Mouse (Mus musculus): ENCODE data around the gene Fcgrt.
A peak's percentile ranks its signal among the peaks of the same experiment; 100 is the strongest.

Gene Fcgrt

DNA sequence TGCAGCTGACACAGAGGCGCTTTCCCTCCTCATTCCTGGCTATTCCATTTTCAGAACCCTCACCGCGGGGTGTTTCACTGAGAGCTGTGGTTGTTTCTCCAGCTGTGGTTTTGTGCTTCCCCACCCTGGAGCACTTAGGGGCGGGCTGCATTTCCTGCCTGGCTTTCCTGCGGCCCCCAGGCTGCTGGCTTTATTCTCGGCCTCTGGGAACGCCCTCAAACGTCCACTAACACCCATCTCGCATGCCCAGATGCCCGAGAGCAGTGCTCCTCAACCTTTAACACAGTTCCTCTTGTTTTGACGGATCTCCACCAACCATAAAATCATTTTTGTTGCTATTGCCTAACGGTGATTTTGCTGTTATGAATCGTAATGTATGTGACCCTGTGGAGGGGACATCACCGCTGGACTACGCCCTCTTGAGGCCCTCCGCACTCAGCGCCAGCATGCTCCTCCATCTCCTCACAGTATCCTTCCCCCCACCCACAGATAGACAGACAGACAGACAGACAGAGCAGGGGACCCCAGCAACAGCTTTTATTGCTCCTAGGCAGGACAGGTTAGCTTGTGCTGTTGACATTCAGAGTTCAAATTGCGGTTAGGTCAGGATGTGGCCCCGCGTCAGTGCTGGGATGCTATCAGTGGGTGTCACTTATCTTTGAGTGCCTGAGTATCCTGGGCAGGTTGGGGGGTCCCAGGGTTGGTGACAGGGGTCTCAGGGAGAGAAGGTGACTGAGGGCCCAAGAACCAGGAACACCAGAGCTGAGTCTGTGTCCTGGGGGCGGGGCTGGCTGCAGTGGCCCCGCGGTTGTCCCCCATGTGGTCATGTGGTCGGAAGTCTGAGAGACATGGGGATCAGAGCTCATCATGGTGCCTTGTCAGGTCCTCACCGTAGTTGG lies 21.0 kb downstream of the Fcgrt start:
- DNase-seq, result no peak

DNA sequence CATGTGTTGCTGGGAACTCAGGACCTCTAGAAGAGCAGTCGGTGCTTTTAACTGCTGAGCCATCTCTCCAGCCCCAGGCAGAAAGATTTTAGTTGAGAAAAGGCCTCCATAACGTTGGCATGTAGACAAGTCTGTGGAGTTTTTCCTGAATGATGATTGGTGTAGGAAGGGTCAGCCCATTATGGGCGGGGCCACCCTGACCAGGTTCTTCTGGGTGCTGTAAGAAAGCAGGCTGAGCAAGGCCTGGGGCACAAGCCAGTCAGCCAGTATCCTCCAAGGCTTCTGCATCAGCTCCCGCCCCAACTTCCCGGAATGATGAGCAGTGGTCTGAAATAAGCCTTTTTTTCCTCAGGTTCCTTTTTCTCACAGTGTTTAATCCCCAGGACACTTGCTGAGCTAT lies 22.6 kb downstream of the Fcgrt start:
- DNase-seq, result no peak

DNA sequence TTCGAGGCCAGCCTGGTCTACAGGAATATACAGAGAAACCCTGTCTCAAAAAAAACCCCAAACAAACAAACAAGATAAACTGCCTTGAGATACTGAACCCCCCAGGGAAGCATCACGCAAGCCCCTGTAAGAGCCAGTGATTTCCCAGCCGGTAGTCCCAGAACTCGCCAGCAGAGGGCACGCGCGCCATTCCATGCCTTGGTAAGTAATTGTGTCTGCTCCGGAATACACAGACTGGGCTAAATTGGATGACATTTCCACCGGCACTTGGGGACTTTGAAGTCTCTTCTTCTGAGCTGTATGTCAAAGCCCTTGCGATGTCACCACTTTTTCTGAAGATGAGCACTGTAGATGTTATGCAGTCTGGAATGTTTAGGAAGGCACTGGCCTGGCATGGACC lies 23.8 kb downstream of the Fcgrt start:
- peak; percentile 90 for DNase-seq

DNA sequence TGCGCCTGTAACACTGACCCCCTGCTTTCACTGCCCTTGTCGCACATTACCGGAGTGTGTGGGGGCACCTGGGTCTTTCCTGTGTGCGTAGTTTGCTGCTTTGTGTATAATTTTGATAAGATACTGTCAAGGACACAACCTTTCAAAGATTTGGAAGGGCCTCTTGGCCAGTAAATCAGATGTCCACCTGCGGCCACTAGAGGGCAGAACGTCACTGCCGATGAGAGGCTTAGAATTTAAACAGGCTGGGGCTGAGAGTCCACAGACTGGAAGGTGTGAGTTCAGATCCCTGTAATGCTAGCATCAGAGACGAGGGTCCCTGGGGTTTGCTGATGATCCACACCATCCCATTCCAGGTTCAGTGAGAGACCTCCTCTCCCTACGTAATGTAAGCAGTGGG lies 25.1 kb downstream of the Fcgrt start:
- DNase-seq, result peak; percentile 75

DNA sequence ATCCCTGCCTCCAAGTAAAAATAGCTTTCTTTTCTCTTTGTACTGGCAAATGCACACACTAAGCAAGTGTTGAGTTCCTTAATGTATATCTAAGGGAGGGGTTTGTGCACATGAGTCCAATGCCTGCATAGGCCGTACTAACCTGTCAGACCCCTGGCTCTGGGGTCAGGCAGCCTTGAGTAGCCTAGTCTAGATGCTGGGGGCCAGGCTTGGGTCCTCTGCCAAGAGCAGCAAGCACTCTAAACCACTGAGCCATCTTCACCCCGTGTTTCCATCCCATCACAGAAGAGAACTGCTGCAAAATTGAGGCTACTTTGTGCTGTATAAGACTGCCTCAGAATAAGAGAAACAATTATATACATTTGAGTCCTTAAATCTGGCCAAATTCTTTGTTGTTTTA lies 25.8 kb downstream of the Fcgrt start:
- no peak for DNase-seq

DNA sequence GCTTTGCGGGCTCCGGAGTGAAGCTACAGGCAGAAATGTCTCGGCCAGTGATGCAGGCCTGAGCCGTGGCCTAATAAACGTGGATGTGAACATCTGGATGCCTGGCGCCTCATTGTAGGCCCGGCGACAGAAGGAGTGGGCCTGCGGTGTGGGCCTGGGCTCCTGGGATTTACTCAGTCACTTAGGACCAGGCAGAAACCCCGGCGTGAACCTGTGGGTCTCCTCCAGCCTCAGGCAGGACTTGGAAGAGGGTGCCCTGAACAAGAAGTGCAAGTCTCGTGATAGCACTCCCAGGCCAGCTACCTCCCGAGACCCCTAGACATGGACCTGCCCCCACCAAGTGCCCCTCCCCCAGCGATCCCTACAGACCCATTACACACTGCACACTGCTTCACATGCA lies 26.3 kb downstream of the Fcgrt start:
- no peak for DNase-seq

DNA sequence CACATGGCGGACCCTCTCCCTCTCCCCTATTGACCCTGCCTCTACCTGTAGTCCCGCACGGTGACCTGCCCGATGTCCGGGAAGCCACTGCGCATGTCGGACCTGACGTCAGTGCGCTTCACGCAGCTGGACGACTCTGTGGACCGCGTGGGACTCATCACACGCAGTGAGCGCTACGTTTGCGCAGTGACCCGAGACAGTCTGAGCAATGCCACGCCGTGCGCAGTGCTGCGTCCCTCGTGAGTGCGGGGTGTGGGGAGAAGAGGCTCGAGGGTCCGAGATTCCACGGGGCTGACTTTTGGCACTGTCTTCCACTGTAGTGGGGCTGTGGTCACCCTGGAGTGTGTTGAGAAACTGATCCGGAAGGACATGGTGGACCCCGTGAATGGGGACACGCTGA lies 27.1 kb downstream of the Fcgrt start:
- no peak for DNase-seq

DNA sequence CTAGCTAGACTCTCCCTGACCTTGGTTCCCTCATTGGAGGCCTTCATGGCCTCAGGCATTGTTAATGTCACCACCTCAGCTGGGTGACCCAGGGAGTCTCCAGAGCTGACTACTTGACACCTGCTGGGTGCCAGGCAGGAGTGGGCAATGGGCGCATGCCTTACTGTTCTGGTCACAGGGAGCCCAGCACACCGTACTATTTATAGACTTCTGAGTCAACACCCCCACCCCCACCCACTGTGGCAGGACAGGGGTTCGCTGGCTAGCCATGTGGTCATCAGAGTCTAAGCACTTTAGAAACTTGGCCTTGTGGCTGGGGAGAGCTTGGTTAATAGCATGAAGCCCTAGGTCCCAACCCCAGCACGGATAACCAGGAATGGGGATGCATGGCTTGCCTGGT lies 28.2 kb downstream of the Fcgrt start:
- DNase-seq, result no peak

DNA sequence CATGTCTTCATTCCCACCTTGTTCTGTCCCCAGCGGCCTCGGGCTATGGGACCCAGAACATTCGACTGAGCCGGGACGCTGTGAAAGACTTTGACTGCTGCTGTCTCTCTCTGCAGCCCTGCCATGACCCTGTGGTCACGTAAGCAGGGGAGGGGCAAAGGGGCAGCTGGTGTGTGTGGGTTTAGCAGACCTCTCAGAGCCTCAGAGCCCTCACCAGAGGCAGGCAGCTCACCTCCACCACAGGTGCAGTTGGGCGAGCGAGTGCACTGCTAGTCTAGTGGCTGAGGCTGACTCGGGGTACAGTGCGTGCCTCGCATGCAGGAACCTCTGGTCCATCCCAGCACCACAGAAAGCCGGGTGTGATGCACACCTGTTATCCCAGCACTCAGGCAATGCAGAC lies 29.7 kb downstream of the Fcgrt start:
- no peak for DNase-seq

DNA sequence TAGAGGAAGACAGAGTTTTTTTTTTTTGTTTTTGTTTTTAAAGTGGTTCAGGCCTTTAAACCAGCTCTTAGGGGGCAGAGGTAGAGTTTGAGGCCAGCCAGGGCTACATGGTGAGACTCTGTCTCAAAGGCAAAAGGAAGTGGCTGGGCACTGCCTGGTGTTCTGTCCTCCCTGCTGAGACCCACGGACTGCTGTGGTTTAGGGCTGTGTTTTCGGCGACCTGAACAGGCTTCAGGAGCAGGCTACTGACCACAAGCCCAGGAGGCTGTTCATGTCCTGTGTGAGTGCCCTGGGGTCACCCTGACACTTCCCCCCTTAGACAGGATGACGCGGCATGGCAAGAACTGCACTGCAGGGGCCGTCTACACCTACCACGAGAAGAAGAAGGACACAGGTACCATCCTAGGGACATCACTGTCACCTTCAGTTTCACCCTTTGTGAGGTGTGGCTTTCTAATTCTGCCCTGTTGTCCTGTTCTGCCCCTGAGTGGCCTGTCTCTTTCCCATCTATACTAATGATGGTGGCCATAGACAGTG lies 30.4 kb downstream of the Fcgrt start:
- DNase-seq, result no peak

DNA sequence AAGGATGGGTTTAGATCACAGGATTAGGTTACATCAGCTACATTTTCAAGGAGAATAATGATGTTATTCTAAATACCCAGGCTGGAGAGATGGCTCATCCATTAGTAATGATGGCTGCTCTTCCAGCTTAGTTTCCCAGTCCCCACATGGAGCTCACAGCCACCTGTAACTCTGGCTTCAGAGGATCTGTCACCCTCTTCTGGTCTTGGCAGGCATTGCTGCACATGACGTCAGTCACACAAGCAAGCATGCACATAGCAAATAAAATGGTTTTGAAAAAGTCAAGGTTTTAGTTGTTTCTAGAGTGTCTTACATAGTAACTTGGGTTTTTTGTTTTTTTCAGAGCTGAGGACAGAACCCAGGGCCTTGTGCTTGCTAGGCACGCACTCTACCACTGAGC lies 31.4 kb downstream of the Fcgrt start:
- peak; percentile 42 for DNase-seq

DNA sequence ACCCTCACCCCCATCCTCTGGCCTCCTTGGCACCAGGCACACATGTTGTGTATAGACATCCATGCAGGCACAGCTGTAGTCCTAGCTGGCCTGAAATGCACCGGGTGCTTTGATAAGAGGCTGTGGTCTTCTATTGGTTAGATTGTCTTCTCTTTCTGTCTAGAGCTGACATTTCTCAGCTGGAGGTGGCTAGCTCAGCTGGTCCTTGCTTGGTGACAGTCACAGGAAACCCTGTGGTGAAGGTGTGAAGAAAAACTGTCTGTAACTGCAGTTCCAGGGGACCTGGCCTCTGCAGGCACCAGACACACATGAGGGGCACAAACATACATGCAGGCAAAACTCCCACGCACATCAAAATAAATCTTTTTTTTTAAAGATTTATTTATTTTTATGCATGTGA lies 34.0 kb downstream of the Fcgrt start:
- no peak for DNase-seq

DNA sequence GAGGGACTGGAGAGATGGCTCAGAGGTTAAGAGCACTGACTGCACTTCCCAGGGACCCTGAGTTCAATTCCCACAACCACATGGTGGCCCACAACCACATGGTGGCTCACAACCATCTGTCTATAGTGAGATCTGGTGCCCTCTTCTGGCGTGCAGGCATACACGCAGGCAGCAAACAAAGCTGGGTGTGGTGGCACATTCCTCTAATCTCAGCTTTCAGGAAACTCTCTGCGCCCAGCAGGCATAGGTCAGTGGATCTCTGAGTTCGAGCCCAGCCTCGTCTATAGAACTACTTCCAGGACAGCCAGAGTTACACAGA lies 35.7 kb downstream of the Fcgrt start:
- DNase-seq, result peak; percentile 71

DNA sequence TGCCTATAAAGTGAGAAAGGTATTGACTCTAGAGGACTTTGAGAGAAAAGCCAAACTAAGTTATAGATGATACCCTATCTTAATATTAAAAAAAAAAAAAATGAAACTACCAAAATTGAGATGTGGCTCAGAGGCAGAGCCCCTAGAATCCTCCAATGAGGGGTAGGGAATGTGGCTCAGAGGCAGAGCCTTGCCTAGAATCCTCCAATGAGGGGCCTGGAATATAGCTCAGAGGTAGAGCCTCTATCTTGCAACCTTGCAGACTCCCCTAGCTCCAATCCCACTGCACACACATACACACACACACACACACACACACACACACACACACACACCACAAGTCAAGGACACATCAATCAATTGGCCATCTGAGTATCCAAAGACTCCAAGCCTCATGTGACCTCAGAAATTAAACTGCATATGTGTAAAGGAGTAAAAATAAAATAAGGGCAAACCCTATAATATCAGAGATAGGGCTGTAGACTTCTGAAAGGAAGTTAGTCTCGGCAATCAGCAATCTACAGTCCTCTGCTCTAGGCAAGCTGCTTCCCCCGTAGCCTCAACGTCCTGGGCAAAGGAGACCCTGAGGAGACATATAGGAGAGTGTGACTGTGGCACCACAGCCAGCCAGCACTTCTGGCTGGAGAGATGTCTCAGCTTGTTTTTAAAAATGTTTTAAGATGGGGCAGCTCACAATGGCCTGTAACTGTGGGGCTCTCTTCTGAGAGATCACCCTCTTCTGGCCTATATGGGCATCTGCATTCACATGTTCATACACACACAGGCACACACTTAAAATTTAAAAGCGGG lies 36.3 kb downstream of the Fcgrt start:
- DNase-seq, result no peak

DNA sequence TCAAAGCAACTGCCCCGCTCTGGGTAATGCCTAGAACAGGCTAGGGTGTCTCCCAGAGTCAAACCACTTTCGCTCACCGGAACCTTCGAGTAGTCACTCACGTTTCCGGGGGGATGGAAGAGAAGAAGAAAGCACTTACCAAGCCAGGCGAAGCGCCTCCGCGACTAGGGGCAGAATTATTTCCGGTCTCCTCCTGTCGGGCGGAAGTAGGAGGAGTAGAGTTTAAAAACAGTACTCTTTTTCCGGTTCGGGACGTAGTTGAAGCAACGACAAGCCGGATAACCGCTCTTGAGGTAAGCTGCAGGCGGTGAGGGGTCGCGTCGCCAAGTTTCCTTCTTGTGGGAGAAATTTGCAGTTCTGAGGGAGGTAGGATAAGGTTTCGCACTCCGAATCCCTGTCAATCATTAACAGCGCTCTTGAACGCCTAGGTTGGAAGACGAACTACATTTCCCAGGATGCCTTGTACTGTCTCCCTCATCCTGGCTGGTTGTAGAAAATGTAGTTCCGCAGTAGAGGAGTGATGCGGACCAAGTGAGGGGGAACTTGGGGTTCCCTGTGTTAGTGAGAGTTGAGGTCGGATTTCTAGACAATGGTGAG lies 41.3 kb downstream of the Fcgrt start, which contains the start of the genes Nosip and Prrg2:
Nosip (plus strand) TSS at position 191 of the 597 bp plus-strand sequence.
Prrg2 (minus strand) TSS at position 439 of the 597 bp plus-strand sequence.
- DNase-seq, result peak; percentile 99

DNA sequence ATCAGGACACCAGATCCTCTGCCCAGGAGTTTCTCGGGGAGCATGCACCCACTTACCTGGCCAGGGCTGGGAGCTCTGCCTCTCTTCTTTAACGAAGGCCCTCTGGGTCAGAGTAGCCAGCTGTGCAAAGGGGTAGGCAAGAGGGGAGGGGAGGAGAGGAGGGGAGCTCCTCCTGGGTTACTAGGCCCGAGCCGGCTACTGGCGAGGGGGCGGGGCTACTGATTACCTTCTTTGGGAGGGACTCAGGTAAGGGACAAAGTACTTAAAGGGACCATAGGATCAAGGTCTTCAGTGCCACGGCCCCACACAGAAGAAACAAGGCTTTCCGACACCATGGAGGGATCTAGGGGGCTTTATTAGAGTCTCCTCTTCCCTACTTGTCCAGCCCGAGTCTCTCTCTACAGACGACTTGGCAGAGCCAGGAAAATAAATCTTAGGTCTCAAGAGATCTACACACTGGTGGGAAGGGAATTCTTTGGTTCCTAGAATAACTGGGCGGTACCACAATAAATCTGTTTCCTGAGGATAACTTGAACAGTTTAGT lies 42.0 kb downstream of the Fcgrt start:
- DNase-seq, result no peak

DNA sequence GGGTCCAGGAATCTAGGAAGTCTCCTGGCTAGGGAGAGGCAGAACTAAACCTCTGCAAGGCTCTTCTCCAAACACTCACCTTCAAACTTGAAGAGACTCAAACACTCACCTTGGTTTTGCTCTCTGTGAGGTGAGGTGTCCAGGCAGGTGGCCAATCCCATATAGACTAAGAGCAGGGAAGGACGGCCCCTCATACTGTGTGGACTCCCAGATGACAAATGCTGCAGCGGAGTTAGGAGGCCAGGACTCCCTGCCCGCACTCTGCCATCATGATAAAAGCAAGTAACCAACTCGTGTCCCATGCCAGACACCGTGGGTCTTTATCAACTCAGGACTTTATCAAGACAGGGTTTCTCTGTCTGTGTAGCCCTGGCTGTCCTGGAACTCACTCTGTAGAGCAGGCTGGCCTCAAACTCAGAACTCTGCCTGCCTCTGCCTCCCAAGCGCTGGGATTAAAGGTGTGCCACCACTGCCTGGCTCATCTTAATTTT lies 43.0 kb downstream of the Fcgrt start:
- no peak for DNase-seq

DNA sequence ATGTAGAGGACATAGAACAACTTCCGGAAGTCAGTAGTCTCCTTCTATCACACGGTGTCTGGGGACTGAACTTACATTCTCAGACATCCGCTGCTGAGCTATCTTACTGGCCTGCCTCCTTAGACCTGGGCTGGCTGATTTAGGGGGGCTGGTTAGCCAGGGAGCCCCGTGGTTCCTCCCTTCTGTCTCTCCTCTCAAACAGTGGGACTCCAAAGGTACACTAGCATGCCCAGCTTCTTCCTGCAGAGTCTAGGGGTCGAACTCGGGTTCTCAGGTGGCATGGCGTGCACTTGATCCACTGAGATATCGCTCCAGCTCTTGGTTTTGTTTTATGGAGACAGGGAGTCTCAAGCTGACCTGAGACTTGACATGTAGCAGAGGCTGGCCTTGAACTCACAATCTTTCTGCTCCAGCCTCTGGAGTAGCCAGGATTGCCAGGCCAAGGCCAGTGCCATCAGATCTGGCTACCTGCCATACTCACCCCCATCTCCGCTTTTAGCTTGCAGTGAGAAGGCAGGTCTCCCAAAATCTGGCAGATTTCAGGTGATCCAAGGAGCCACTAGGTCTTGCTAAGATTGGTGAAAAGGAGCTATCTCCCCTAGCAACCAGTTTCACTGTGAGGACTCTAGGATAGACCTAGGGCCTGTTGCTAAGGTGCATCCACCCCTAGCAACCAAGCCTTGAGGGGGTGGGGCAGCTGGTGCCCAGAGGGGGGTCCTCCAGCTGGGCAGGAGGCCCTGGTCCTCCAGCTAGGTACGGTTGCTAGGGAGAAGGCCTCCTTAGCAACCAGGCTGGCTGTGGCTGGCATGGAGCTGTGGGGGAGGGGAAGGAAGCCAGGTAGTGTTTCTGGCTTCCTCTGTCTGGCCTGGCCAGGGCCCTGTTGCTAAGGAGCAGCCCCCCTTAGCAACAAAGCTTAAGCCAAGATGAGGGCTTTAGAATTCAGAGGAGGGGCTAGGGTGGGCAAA lies 44.8 kb downstream of the Fcgrt start:
- DNase-seq, result peak; percentile 35

DNA sequence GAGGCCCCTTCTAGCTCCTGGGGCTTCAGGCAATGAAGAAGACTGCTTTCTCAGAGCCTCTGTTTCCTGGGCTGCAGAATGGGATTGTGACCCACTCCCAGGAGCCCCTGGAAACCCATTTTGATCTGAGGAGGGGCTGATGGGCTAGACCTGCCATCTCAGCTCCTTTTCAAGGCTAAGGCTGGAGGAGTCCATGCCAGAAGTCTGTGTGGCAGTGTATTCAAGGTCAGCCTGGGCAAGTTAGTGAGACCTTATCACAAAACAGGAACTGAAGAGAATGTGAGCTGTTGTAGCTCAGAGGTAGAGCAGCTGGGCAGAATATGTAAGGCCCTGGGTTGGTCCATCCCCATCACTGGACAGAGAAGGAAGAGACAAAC lies 46.7 kb downstream of the Fcgrt start:
- DNase-seq, result no peak

DNA sequence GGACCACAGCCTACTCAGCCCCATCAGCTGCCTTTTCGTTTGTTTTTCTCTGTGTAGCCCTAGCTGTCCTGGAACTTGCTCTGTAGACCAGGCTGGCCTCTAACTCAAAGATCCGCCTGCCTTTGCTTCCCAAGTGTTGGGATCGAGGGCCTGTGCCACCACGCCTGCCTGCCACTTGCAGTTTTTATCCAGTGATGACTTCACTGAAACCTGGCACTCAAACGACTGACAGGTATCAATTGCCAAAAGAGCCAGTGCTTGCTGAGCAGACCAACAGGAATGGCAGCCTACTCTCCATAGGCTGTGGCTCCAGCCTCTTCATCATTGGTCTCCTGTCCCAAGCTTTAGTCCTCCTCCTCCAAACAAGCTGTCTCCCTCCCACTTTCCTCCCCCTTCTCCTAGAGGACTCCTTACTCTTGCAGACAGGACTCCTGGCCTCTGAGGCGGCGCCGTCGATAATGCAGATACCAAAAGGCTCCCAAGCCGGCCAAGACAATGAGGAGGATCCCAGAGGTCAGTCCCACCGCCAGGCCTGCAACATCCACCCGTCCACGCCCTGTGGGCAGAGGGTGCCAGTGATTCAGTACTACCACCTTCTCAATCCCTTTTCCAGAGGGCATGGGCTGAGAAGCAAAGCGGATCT lies 47.2 kb downstream of the Fcgrt start:
- DNase-seq, result no peak

DNA sequence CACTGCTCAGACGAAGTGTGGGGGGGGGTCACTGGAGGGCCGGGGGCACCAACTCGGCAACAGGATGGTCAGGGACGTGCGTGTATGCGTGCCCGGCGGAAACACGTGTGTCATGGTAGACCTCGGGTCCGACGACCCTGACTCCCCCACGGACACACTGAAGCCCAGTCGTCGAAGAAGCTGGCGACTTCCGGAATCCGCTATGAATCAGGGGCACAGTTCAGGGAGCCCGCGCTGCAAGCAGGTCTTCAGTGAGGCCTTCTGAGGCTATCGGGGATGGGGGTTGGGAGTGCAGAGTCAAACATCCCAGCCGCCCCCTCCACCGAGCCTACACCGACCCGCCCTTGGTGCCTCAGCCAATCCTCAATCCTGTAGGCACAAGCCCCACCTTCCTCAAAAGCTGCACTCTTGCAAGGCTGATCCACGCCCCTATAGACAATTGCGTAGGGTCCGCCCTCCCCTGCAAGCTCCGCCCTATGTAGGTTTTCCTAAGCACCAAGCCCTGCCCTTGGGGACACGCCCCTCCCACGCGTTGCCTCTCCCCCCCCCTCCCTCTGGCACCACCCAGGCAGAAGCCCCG lies 49.6 kb downstream of the Fcgrt start:
- DNase-seq, result peak; percentile 98
